Mouse (Mus musculus): ENCODE measurements around the gene Reg3a.

DNA sequence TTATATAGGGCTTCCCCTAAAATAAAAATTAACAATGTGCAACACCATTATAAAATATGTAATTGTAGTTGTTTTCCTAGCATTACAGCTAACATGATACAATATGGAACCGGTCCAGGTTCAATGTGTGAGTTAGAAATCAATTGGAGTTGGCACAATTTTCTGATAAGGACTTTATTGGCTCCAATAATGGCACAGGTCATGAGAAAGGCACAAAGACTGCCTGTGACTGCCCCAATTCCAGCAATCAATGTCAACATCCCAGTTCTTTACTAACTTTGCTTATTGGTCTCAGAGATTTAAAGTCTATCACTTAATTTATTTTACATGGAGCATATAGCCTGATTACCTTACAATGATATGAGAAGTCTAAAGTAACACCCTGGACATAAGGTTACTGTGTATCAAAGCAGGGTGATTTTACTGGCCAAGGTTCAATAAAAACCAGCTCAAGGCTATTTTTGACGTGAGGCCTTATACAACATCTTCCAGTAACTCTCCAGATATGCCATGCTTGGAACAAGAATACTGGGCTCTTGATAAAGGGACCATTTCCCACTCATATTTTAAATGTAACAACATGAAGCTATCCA lies 18.4 kb upstream of the Reg3a start:
- TF ChIP-seq CTCF (IDR thresholded peaks at IDR 0.05; ENCODE audit: control insufficient read depth, insufficient read depth, insufficient replicate concordance, low read depth, low read length) (no peak), POLR2A (IDR thresholded peaks at IDR 0.05; ENCODE audit: control insufficient read depth, low read depth, low read length) (no peak)

All from testis, adult 2 months (tissue).